Mouse (Mus musculus) hindbrain, embryonic 12.5 days (tissue): ENCODE data around the gene Tmem123. TPM values are rescaled to one million over a fixed set of nuclear protein-coding genes. Genes with fewer than 3 reads are reported as not detected.

Experiments
- ATAC-seq: fragments of 200-750 bp; cut with Nextera tagmentation; 2 replicates; pipeline ENCODE4 v1.8.0; 2017; ENCODE audit warnings: moderate TSS enrichment; ENCODE audit not compliant: low FRiP score
- H3K27ac ChIP-seq: fragments of 300-500 bp; sonication (generic); 2 replicates; pipeline ENCODE4 v1.5.1; 2016; ENCODE audit warnings: mild to moderate bottlenecking
- H3K27me3 ChIP-seq: fragments of 300-500 bp; sonication (generic); 2 replicates; pipeline ENCODE4 v1.6.1; 2016; ENCODE audit warnings: mild to moderate bottlenecking
- H3K36me3 ChIP-seq: fragments of 300-500 bp; sonication (generic); 2 replicates; pipeline ENCODE4 v1.6.1; 2016; ENCODE audit warnings: mild to moderate bottlenecking
- H3K4me1 ChIP-seq: fragments of 300-500 bp; sonication (generic); 2 replicates; pipeline ENCODE4 v1.6.1; 2016
- H3K4me2 ChIP-seq: fragments of 300-500 bp; sonication (generic); replicated peaks from 2 replicates; pipeline ENCODE4 v1.6.1; 2016; ENCODE audit warnings: mild to moderate bottlenecking
- H3K4me3 ChIP-seq: fragments of 300-500 bp; sonication (generic); 2 replicates; pipeline ENCODE4 v1.5.1; 2016; ENCODE audit warnings: mild to moderate bottlenecking
- H3K9ac ChIP-seq: fragments of 300-500 bp; sonication (generic); 2 replicates; pipeline ENCODE4 v1.6.1; 2016; ENCODE audit warnings: mild to moderate bottlenecking, moderate library complexity
- H3K9me3 ChIP-seq: fragments of 300-500 bp; sonication (generic); replicated peaks from 2 replicates; pipeline ENCODE4 v1.6.1; 2016; ENCODE audit warnings: mild to moderate bottlenecking
- WGBS: fragments of 180-500 bp; shearing (Covaris S2); methylation state at CpG from one replicate; pipeline ENCODE4 v1.1.7; 2016; 5-methylcytosine and 5-hydroxymethylcytosine counted together
- polyA plus RNA-seq: library from polyadenylated mRNA; unstranded; fragments of >200 nt; fragmentation: Nextera tagmentation; extraction: Ambion mirVana; gene quantifications from 2 replicates; pipeline ENCODE4 v1.2.1, GENCODE M21; 2016

Gene Tmem123
- polyA plus RNA-seq = 80.1 and 84.2 TPM in 2 replicates

DNA sequence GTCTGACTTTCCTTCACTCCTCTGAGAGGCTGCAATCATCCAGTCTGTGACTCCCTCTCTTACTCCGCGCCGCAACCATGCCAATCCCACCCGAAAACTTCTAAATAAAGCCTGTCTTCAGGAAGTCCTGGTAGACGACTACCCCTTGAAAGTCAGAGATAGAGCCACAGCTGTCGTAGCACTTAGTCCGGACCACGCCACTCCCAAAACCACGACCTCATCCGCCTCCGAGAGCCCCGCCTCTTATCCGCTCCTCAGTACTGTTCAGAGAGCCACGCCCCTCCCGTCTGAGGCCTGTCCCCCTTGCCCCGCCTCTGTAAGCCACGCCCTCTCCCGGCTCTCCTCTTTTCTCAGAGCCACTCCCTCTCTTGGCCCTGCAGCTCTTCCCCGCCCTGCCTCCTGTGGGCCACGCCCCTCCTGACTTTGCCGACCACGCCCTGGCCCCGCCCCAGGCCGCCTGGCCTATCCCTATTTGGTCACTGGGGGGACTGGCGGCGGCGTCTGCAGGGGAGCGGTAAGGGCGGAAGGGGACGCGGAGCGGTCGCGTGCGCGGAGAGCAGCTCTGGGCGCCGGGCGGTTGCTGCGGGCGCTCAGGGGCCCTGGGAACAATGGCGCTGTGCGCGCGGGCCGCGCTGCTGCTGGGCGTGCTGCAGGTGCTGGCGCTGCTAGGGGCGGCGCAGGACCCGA, at the start of gene Tmem123:
Gene Tmem123 (plus strand): TSS at position 428 of the 687 bp plus-strand sequence.
- Histone ChIP-seq H3K4me2 (peak within 1 kb of the TSS; percentile 78), H3K27me3 (peaks cover 22% of the 10 kb centered on the region), H3K4me3 (peak within 1 kb of the TSS; percentile 80), H3K27ac (peak within 1 kb of the TSS; percentile 57; the same call in 1 of the 2 replicates), H3K4me1 (peaks cover 24% of the 10 kb centered on the region), H3K9ac (peak within 1 kb of the TSS; percentile 79), H3K36me3 (no peaks in the 10 kb centered on the region), H3K9me3 (0 out of 2 replicates have a peak, but pooled peaks cover 4% of the 10 kb centered on the region)
- peak; percentile 95 for ATAC-seq
- under 1% methylated on average over 51 of the region's 52 CpGs for WGBS

DNA sequence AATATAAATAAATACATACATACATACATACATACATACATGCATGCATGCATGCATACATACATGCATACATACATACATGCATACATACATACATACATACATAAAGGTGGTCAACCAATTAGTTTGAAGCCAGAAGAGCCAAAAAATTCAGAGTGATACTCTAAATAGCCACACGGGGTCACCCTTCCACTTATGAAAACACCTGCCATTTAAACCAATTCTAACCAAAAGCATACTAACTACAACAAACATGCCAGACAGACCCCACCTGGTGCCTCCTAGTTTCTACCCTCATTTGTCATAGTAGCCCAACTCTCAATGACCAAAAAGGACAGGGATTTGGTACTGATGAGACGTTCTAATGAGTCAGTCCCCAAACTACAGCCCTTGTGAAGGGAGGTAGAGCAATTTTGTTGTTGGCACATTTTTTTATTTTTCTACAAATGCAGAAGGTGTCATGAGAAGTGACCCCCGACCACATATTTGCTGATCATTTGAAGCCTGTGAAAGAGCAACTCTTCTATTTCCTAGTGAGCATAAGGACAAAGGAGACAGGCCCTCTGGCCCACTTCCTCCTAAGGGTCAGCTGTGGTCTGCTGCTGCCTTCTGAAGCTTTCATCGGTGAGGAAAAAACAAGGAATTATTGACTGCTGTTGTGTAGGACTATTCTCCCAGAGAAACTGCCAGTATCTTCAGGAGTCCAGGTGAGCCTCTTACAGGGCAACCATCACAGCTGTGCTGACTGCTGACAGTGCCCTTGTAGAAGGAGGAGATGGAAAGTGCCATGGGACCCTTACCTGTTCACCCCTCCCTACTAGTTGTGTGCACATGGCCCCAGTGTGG, 49.6 kb upstream of the Tmem123 start:
- Histone ChIP-seq H3K4me1 (no peaks in the 10 kb centered on the region), H3K27me3 (no peaks in the 10 kb centered on the region), H3K4me2 (no peak overlapping the region), H3K27ac (no peak overlapping the region), H3K4me3 (no peak overlapping the region), H3K36me3 (no peaks in the 10 kb centered on the region), H3K9ac (no peak overlapping the region), H3K9me3 (no peaks in the 10 kb centered on the region)
- 0 out of 2 replicates have a peak, but pooled peaks have one; percentile 36 for ATAC-seq
- 42% methylated on average over 4 of the region's 4 CpGs for WGBS

DNA sequence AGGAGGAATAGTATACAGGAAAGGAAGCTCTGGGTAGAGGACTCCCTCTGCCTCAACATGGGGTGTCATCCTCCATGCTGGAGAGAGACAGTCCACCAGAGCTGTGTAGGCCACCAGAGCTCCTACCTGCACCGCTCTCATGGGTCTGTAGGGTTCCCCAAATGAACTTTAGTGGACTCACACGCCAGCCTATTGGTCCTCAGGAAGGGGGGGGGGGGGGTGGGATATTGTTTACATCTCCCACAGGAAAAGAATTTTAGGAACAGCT, 49.0 kb upstream of the Tmem123 start:
- H3K4me2 ChIP-seq = no peak overlapping the region
- peak; percentile 32; the same call in 1 of the 2 replicates for ATAC-seq
- H3K27ac ChIP-seq = no peak overlapping the region

DNA sequence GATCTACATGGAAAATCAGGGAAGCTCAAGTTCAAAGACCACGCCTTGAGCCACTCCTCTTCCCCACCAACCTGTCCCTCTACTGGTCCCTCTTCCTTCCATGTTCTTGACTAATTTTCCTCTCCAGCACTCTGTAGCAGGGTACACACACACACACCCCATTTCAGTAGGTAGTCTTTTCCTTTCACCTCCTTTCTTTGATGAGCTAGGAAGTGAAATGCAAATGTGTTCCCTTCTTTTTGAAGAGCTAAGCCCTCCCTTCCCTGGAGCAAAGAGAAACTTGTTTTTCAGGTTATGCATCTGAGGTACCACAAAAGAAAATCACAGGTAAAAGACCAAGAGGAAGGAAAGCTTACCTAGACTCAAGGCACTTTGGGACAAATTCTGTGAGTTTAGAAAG, 42.3 kb upstream of the Tmem123 start:
- WGBS = 94% methylated on average over 1 of the region's 1 CpGs
- no peak for ATAC-seq

More for the DNA sequence above, 49.0 kb upstream of the Tmem123 start:
- Histone ChIP-seq H3K9ac (no peak overlapping the region), H3K4me1 (no peaks in the 10 kb centered on the region), H3K9me3 (no peaks in the 10 kb centered on the region), H3K4me3 (no peak overlapping the region), H3K36me3 (no peaks in the 10 kb centered on the region), H3K27me3 (no peaks in the 10 kb centered on the region)
- 70% methylated on average over 2 of the region's 2 CpGs for WGBS

DNA sequence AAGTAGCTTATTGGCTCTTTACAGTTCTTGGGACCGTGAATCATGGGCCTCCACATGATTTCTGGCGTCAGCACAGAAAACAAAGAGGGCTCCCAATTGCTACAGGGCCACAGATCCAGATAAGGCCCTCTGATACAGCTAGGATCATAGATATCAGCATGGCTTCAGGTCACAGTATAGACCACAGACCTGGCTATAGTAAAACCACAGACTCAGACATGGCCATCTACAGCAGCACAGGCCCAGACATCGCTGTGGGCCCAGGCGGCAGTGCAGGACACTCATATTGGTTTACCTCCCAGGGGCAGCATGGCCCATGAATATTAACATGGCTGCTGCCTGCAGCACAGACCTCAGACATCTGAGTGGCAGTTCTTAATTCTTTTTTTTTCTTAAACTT, 34.8 kb upstream of the Tmem123 start:
- H3K4me1 ChIP-seq = no peaks in the 10 kb centered on the region
- no peak overlapping the region for H3K4me2 ChIP-seq
- WGBS = 75% methylated on average over 4 of the region's 4 CpGs
- H3K27me3 ChIP-seq = no peaks in the 10 kb centered on the region
- no peaks in the 10 kb centered on the region for H3K36me3 ChIP-seq
- H3K9ac ChIP-seq = no peak overlapping the region
- no peak overlapping the region for H3K4me3 ChIP-seq
- H3K27ac ChIP-seq = no peak overlapping the region
- ATAC-seq = no peak
- H3K9me3 ChIP-seq = no peaks in the 10 kb centered on the region

More for the DNA sequence above, 42.3 kb upstream of the Tmem123 start:
- Histone ChIP-seq H3K9ac (no peak overlapping the region), H3K4me1 (no peaks in the 10 kb centered on the region), H3K4me3 (no peak overlapping the region), H3K36me3 (no peaks in the 10 kb centered on the region), H3K9me3 (no peaks in the 10 kb centered on the region), H3K4me2 (no peak overlapping the region), H3K27me3 (no peaks in the 10 kb centered on the region), H3K27ac (no peak overlapping the region)

DNA sequence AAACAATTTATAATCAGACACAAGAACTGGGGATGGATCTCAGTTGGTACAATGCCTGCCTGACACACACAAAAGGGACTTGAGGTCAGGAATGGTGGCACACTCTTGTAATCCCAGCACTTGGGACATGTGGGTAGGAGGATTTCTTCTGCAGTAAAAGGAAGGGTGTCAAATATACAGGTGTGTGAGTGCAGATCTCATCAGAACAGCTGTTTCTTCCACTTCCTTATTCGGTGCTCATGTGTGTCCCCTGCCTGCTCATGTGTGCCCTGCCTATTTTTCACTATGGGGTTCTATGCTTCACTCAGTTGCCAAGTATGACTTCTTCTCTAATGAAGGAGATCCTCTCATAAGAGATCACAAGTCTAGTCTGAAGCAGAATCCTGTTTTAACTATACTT, 21.1 kb upstream of the Tmem123 start:
- WGBS = 84% methylated on average over 1 of the region's 1 CpGs
- Histone ChIP-seq H3K27me3 (no peaks in the 10 kb centered on the region), H3K9me3 (no peaks in the 10 kb centered on the region), H3K4me1 (no peaks in the 10 kb centered on the region), H3K36me3 (no peaks in the 10 kb centered on the region), H3K4me3 (no peak overlapping the region), H3K4me2 (no peak overlapping the region), H3K27ac (no peak overlapping the region), H3K9ac (no peak overlapping the region)
- ATAC-seq = no peak

DNA sequence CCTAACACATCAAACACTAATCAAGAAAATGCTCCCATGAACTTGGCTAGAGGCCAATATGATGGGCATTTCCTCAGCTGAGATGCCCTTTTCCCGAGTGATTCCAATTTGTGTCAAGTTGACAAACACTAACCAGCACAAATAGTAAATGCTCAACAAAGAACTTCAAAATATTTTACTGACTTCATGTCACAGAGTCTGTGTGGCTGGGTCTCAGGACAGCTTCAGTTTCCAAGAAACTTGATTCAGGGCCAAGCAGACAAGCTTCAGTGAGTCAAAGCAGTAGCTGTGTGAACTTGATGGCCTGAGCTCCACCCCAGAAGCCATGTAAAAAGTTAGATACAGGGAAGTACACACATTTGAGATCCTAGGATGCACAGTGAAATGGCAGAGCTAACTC, 19.7 kb upstream of the Tmem123 start:
- Histone ChIP-seq H3K27me3 (no peaks in the 10 kb centered on the region), H3K9ac (no peak overlapping the region)
- WGBS = 79% methylated on average over 1 of the region's 1 CpGs

DNA sequence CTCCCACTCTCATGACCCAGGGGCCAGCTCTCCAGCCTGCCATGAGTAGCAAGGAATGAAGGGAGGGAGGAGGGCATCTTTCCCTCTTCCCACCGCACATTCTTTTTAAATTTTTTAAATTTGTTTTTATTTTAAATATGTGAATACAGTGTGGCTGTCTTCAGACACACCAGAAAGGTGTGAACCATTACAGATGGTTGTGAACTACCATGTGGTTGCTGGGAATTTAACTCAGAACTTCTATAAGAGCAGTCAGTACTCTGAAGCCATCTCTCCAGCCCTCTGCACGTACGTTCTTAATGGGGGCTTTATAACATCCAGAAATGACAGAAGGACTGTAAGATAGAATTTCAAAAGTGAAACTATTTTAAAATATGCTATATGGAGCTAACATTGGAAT, 15.0 kb upstream of the Tmem123 start:
- Histone ChIP-seq H3K4me1 (no peaks in the 10 kb centered on the region), H3K4me3 (no peak overlapping the region), H3K27me3 (no peaks in the 10 kb centered on the region), H3K9me3 (no peaks in the 10 kb centered on the region), H3K4me2 (no peak overlapping the region), H3K27ac (no peak overlapping the region), H3K9ac (no peak overlapping the region), H3K36me3 (no peaks in the 10 kb centered on the region)
- WGBS = 84% methylated on average over 3 of the region's 3 CpGs
- no peak for ATAC-seq

More for the DNA sequence above, 19.7 kb upstream of the Tmem123 start:
- Histone ChIP-seq H3K4me3 (no peak overlapping the region), H3K27ac (no peak overlapping the region), H3K4me1 (no peaks in the 10 kb centered on the region), H3K4me2 (no peak overlapping the region), H3K9me3 (no peaks in the 10 kb centered on the region), H3K36me3 (no peaks in the 10 kb centered on the region)
- no peak for ATAC-seq

DNA sequence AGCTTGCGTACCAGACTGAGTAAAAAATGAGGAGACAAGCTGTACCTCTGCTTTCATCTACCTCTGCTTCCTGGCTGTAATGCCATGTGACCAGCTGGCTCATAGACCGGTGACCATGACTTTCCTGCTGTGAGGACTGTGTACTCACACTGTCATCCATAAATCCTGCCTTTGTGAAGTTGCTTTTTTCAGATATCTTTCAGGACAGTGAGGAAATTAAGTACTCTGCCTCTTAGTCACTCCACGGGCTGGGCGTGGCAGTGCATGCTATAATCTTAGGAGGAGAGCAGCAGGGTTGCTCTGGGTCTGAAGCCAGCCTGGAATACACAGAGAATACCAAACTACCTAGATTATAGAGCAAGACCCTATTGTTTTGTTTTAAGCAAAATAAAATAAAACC, 14.3 kb upstream of the Tmem123 start:
- Histone ChIP-seq H3K4me3 (no peak overlapping the region), H3K4me2 (no peak overlapping the region), H3K27ac (no peak overlapping the region), H3K9me3 (no peaks in the 10 kb centered on the region), H3K36me3 (no peaks in the 10 kb centered on the region), H3K9ac (no peak overlapping the region), H3K4me1 (no peaks in the 10 kb centered on the region), H3K27me3 (no peaks in the 10 kb centered on the region)
- WGBS = 76% methylated on average over 4 of the region's 4 CpGs
- ATAC-seq = no peak

DNA sequence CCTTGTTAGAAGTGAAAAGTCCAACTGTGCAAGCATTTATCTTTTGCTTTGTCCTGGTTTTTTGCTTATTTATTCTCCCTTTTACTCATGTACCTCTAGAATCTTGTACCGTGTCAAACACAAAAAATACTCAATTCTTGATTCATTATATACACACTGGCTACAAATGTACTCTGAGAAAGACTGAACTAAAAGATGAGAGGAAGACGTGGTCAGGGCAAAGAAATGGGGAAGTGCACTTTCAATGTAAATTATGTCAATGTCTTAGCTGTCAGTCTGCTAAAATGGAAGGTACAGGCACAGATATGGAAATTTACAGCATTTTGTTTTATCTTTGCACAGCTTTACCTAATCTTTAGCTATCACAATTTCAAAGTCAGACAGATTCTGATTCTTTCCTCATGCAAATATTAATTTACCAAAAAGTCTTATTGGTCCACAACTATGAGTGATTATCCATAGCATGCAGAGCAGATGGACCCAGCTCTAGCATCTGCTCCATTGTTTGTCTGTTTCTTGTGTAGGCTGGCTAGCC, 7.9 kb upstream of the Tmem123 start:
- Histone ChIP-seq H3K9ac (no peak overlapping the region), H3K4me2 (no peak overlapping the region), H3K27me3 (no peaks in the 10 kb centered on the region), H3K36me3 (no peaks in the 10 kb centered on the region), H3K9me3 (0 out of 2 replicates have a peak, but pooled peaks cover 4% of the 10 kb centered on the region), H3K4me3 (no peak overlapping the region), H3K4me1 (no peaks in the 10 kb centered on the region), H3K27ac (no peak overlapping the region)
- 83% methylated on average over 2 of the region's 2 CpGs for WGBS
- no peak for ATAC-seq

DNA sequence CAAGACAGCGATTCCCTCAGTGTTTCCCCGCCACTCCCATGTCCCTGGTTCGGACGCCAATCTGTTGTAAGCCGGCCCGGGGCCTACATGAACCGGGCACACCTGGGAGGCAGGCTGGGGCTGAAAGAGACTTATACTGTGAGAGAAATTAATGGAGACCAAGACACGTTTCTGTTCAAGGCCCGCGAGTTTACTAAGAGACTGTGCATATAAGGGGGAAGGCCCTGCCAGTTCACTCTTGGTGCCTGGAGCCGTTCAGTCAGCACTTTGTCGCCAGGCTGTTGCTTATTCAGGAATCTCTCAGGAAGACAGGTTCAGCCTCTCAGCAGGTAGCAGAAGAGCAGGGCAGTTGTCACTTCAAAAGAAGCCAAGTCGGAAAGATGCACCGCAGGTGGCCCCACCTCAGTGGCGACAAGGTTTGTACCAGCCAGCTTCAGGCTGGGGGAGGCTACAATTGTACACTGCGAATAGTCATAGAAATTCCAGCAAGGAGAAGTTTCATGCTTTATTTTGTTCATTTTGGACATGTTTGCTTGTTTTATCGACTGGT, 1.9 kb upstream of the Tmem123 start:
- 25% methylated on average over 17 of the region's 17 CpGs for WGBS
- Histone ChIP-seq H3K9me3 (0 out of 2 replicates have a peak, but pooled peaks cover 4% of the 10 kb centered on the region), H3K36me3 (no peaks in the 10 kb centered on the region), H3K27ac (no peak overlapping the region), H3K9ac (no peak overlapping the region), H3K4me3 (no peak overlapping the region), H3K4me1 (peaks cover 13% of the 10 kb centered on the region), H3K4me2 (no peak overlapping the region), H3K27me3 (peaks cover 22% of the 10 kb centered on the region)
- no peak for ATAC-seq

DNA sequence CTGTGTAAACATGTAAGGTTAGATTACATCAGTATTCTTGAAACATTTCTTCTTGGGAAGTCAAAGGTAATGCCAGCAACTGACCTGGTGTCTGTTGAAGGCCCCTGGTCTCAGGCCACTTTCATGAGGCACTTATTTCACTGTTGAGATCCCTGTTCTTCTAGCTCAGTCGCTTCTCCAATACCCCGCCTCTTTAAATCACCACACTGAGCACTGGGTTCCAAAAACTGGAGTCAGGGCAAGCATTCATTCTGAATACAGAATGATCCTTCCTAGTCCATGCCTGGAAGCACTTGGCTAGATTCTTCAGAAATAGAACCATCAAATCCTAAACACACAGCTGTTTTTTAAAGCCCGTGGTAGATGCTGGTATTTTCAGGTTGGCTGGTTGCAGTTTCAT, 1.1 kb upstream of the Tmem123 start:
- 0 out of 2 replicates have a peak, but pooled peaks cover 4% of the 10 kb centered on the region for H3K9me3 ChIP-seq
- no peak overlapping the region for H3K27ac ChIP-seq
- H3K4me3 ChIP-seq = no peak overlapping the region
- no peak overlapping the region for H3K4me2 ChIP-seq
- no peak for ATAC-seq
- H3K9ac ChIP-seq = no peak overlapping the region
- no peaks in the 10 kb centered on the region for H3K36me3 ChIP-seq
- H3K4me1 ChIP-seq = peaks cover 20% of the 10 kb centered on the region
- H3K27me3 ChIP-seq = peaks cover 22% of the 10 kb centered on the region
- WGBS = 79% methylated on average over 3 of the region's 3 CpGs
